Mouse (Mus musculus): ENCODE data around the gene Ccar1.
"Not testable (repeated sequence)": the region's sequence is repeated elsewhere in the genome, so short reads cannot be mapped to it uniquely, and the experiment has no call there.

GRCm38 (mm10) chr10:62720574-62720973, 71.5 kb downstream of the Ccar1 start:
- not testable (repeated sequence) for TF ChIP-seq POLR2A (IDR thresholded peaks at IDR 0.05; ENCODE audit: control insufficient read depth, extremely low read depth, insufficient read depth, low read length, poor library complexity); CTCF (IDR thresholded peaks at IDR 0.05; ENCODE audit: borderline replicate concordance, control insufficient read depth, extremely low read depth, insufficient read depth, low read length, poor library complexity)
